Mouse (Mus musculus): ENCODE data around the gene Dnase1l3. TPM values are rescaled to one million over a fixed set of nuclear protein-coding genes. Genes with fewer than 3 reads are reported as not detected.

Gene Dnase1l3
- polyA plus RNA-seq, 1 experiment from 2014 or later: not detected

DNA sequence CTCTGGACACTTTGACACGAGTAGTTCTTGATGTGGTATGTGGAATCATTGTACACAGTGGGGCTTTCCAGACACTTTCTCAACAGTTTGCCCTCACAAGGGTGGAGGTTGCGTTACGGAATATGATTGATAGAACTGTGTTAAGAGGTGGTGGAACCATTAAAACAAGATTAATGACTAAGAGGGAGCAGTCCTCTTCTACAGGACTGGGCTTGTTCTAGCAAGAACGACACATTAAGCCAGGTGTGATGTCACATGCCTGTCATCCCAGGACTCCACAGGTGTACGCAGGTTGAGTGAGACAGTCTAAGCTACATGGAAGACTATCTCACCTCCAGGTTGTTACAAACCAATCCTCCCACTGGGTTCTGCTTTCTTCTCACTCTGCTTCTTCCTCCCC, 5.1 kb upstream of the Dnase1l3 start:
- Histone ChIP-seq H3K27ac (no peak overlapping the region), H3K9me3 (no peaks in the 10 kb centered on the region), H3K27me3 (peaks cover 49% of the 10 kb centered on the region), H3K4me1 (replicated peaks) (peaks cover 24% of the 10 kb centered on the region), H3K4me2 (no peak overlapping the region), H3K4me3 (replicated peaks) (no peak overlapping the region), H3K9ac (replicated peaks) (no peak overlapping the region), H3K36me3 (no peaks in the 10 kb centered on the region)
- 70% methylated on average over 5 of the region's 5 CpGs for WGBS
- no peak for ATAC-seq (ENCODE audit: insufficient number of reproducible peaks, insufficient read depth, low FRiP score, low TSS enrichment, low read depth)

- peaks cover 20% of the 10 kb centered on the region for H3K4me1 ChIP-seq (replicated peaks)
- H3K4me3 ChIP-seq (replicated peaks): no peak overlapping the region
- no peak for ATAC-seq (ENCODE audit: insufficient number of reproducible peaks, insufficient read depth, low FRiP score, low TSS enrichment, low read depth)
- no peak overlapping the region for H3K4me2 ChIP-seq
- H3K9me3 ChIP-seq: no peaks in the 10 kb centered on the region
- H3K27me3 ChIP-seq: peaks cover 45% of the 10 kb centered on the region
- H3K27ac ChIP-seq: no peak overlapping the region
- 81% methylated on average over 3 of the region's 3 CpGs for WGBS
- no peaks in the 10 kb centered on the region for H3K36me3 ChIP-seq
- H3K9ac ChIP-seq (replicated peaks): no peak overlapping the region
Measured at GRCm38 (mm10) chr14:7999030-7999429, 4.7 kb upstream of the Dnase1l3 start.

DNA sequence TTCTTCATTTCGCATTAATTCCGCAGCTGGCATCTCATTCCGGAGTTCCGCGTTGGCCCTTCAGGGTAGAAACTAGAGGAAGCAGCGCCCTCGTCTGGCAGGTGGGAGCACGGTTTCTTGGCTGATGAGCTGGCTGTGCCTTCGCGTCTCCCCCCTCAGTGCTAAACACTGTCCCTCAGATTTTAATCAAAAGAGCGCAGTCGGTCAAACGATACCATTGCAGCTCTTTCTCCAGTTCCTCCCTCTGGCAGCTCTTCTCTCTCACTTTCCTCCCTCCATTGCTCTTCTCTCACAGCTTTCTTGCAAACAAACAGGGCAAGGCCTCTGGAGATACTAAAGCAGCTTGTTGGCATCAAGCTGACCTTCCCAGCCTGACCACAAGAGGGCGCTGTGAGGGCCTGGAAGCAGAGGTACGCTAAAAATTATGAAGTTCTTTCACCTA, 2.9 kb upstream of the Dnase1l3 start:
- no peak overlapping the region for H3K27ac ChIP-seq
- 2% methylated on average over 15 of the region's 15 CpGs for WGBS

DNA sequence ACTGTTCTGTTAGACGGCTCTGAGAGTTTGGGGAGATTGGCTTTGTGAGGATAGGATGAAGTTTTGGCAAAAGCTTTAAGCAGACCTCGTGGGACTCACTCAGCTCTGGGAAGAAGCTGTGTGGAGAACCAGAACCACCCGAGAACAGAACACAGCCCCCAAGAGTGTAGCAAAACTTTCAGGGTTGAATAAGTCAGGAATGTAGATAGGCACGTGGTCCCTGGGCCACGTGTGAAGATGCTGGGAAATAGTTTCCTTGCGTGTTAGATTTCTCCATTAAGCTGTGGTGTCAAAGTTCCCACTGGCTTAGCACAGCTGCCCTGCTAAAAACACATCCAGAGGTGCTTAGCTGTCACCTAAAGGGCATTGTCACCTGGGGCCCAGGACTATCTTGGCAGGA, 2.2 kb downstream of the Dnase1l3 start:
- ATAC-seq (ENCODE audit: insufficient number of reproducible peaks, insufficient read depth, low FRiP score, low TSS enrichment, low read depth): no peak
- 54% methylated on average over 6 of the region's 6 CpGs for WGBS
- Histone ChIP-seq H3K36me3 (no peaks in the 10 kb centered on the region), H3K9ac (replicated peaks) (no peak overlapping the region), H3K4me1 (replicated peaks) (peaks cover 4% of the 10 kb centered on the region; the same call in 1 of the 2 replicates), H3K27me3 (peaks cover 5% of the 10 kb centered on the region), H3K4me2 (no peak overlapping the region), H3K4me3 (replicated peaks) (no peak overlapping the region), H3K9me3 (no peaks in the 10 kb centered on the region), H3K27ac (no peak overlapping the region)

More for the DNA sequence above, 2.9 kb upstream of the Dnase1l3 start:
- no peak for ATAC-seq (ENCODE audit: insufficient number of reproducible peaks, insufficient read depth, low FRiP score, low TSS enrichment, low read depth)
- Histone ChIP-seq H3K4me1 (replicated peaks) (peaks cover 9% of the 10 kb centered on the region), H3K9me3 (no peaks in the 10 kb centered on the region), H3K4me3 (replicated peaks) (no peak overlapping the region), H3K27me3 (peaks cover 42% of the 10 kb centered on the region), H3K36me3 (no peaks in the 10 kb centered on the region), H3K4me2 (peak overlapping the region; percentile 47), H3K9ac (replicated peaks) (no peak overlapping the region)

DNA sequence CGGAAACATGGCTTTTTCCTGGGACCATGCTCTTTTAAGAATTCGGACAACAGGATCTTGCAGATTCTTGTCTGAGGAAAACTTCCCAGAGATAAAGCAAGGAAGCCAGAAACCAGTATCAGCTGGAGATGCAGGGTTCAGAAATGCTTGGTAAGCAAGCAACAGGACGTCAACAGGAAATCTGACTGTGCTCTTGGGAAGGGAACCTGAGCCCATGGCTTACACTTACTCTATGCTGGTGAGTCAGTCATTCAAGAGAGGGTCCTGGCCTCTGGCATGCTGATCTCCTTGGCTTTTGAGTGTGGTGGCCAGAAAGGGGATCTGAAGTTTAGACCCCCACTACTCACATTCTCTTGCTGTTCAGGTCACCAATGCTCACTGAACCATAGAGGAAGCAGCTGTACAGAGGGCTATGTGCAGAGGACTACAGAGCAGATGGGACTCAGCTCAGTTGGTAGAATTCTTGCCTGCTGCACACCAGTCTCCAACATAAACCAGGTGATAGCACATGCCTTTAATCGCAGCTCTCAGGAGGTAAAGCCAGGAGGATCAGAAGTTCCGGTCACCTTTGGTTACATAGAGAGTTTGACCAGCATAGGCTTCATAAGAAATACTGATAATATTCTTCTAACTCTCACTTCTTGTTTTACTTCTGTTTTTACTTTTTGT, 3.1 kb downstream of the Dnase1l3 start:
- Histone ChIP-seq H3K27me3 (peaks cover 5% of the 10 kb centered on the region), H3K4me1 (replicated peaks) (peaks cover 4% of the 10 kb centered on the region; the same call in 1 of the 2 replicates), H3K9ac (replicated peaks) (no peak overlapping the region), H3K4me2 (no peak overlapping the region), H3K4me3 (replicated peaks) (no peak overlapping the region), H3K27ac (no peak overlapping the region), H3K36me3 (no peaks in the 10 kb centered on the region), H3K9me3 (no peaks in the 10 kb centered on the region)
- ATAC-seq (ENCODE audit: insufficient number of reproducible peaks, insufficient read depth, low FRiP score, low TSS enrichment, low read depth): no peak
- WGBS: 81% methylated on average over 5 of the region's 5 CpGs

DNA sequence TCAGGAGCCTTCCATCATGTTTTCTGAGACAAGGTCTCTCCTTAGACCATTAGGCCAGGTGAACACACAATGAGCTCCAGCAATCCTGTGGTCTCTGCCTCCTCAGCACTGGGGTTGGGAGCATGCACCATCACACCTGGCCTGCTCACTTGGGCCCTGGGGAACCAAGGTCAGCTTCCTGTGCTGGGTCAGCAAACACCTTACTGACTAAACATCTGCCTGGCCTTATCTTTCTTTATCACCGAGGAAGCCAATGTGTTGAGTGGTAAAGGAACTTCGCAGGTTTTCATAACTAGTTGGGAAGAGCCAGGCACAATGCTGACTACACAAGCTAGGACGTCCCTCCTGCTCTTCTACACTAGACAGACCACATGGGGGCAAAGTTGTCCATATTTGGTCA, 4.4 kb downstream of the Dnase1l3 start:
- Histone ChIP-seq H3K27me3 (no peaks in the 10 kb centered on the region; the same call in 1 of the 2 replicates), H3K36me3 (no peaks in the 10 kb centered on the region), H3K4me3 (replicated peaks) (no peak overlapping the region), H3K9me3 (no peaks in the 10 kb centered on the region), H3K4me2 (no peak overlapping the region), H3K4me1 (replicated peaks) (peaks cover 4% of the 10 kb centered on the region; the same call in 1 of the 2 replicates), H3K27ac (no peak overlapping the region), H3K9ac (replicated peaks) (no peak overlapping the region)
- no peak for ATAC-seq (ENCODE audit: insufficient number of reproducible peaks, insufficient read depth, low FRiP score, low TSS enrichment, low read depth)
- WGBS: 77% methylated on average over 3 of the region's 3 CpGs

DNA sequence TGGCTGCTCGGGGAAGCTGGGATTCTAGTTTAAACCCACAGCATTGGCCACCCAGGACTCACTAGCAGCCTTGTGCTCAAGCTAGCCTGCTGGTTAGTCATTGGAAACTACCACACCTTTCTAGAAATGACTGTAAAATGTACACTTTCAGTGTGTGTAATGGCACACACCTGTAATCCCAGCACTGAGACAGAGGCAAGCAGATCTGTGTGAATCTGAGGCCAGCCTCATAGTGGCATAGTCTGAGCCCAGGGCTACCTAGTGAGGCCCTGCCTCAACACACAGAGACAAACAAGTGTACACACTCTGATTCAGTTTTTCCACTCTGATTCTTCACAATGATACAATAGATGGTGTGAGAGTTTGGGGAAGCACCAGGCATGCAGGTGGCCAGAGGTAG, 5.0 kb downstream of the Dnase1l3 start:
- ATAC-seq (ENCODE audit: insufficient number of reproducible peaks, insufficient read depth, low FRiP score, low TSS enrichment, low read depth): no peak
- H3K4me1 ChIP-seq (replicated peaks): peaks cover 4% of the 10 kb centered on the region; the same call in 1 of the 2 replicates
- H3K4me2 ChIP-seq: no peak overlapping the region
- WGBS: 64% methylated on average over 1 of the region's 1 CpGs
- H3K9me3 ChIP-seq: no peaks in the 10 kb centered on the region
- no peaks in the 10 kb centered on the region for H3K36me3 ChIP-seq
- H3K4me3 ChIP-seq (replicated peaks): no peak overlapping the region
- H3K27ac ChIP-seq: no peak overlapping the region
- no peaks in the 10 kb centered on the region; the same call in 1 of the 2 replicates for H3K27me3 ChIP-seq
- no peak overlapping the region for H3K9ac ChIP-seq (replicated peaks)

GRCm38 (mm10) chr14:7986913-7987312, 7.5 kb downstream of the Dnase1l3 start:
- Histone ChIP-seq H3K4me1 (replicated peaks) (peaks cover 4% of the 10 kb centered on the region; the same call in 1 of the 2 replicates), H3K27me3 (no peaks in the 10 kb centered on the region), H3K4me2 (no peak overlapping the region), H3K27ac (no peak overlapping the region), H3K9me3 (no peaks in the 10 kb centered on the region), H3K36me3 (no peaks in the 10 kb centered on the region), H3K9ac (replicated peaks) (no peak overlapping the region), H3K4me3 (replicated peaks) (no peak overlapping the region)
- ATAC-seq (ENCODE audit: insufficient number of reproducible peaks, insufficient read depth, low FRiP score, low TSS enrichment, low read depth): no peak
- WGBS: 90% methylated on average over 6 of the region's 6 CpGs

DNA sequence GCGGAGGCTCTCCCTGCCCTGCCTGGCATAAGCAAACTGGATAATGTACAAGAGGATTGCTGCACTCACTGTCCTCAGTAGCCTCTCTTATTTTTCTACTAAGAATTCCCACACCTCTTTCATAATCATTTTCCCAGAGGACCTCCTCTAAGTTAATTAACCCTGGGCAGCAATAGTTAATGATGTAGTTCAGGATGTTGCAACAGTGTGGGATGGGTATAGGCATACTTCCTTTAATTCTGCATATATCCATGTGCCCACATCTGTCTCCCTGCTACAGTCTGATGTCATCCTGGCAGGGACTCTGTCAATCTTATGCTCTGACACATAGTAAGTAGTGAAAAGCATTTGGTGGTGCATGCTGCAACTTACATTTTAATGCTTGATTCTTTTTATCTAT, 13.1 kb downstream of the Dnase1l3 start:
- no peaks in the 10 kb centered on the region for H3K36me3 ChIP-seq
- H3K27ac ChIP-seq: no peak overlapping the region
- 95% methylated on average over 1 of the region's 1 CpGs for WGBS
- no peak overlapping the region for H3K4me3 ChIP-seq (replicated peaks)
- no peaks in the 10 kb centered on the region for H3K9me3 ChIP-seq
- H3K27me3 ChIP-seq: no peaks in the 10 kb centered on the region
- H3K4me1 ChIP-seq (replicated peaks): no peaks in the 10 kb centered on the region
- H3K9ac ChIP-seq (replicated peaks): no peak overlapping the region
- no peak overlapping the region for H3K4me2 ChIP-seq
- ATAC-seq (ENCODE audit: insufficient number of reproducible peaks, insufficient read depth, low FRiP score, low TSS enrichment, low read depth): no peak

DNA sequence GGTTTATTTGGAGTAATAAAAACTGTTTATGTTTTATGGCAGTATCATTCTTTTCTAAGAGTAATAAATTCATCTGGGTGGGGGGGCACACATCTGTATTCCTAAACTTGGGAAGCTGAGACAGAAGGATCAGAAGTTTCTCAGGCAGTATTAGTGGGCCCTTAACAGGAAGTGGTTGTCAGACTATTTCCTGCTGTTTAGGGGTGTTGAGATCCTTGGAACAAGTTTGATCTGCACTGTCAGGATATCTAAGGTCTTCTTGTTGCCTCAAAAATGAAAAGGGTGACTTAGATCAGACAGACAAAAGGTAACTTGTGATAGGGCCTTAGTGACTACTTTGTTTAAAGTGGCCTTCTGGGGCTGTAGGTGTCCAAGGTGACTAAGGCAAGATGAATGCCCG, 16.2 kb downstream of the Dnase1l3 start:
- H3K36me3 ChIP-seq: no peaks in the 10 kb centered on the region
- no peaks in the 10 kb centered on the region for H3K9me3 ChIP-seq
- no peak overlapping the region for H3K4me2 ChIP-seq
- H3K9ac ChIP-seq (replicated peaks): no peak overlapping the region
- no peak overlapping the region for H3K4me3 ChIP-seq (replicated peaks)
- no peak overlapping the region for H3K27ac ChIP-seq
- 84% methylated on average over 1 of the region's 1 CpGs for WGBS
- no peaks in the 10 kb centered on the region for H3K27me3 ChIP-seq
- ATAC-seq (ENCODE audit: insufficient number of reproducible peaks, insufficient read depth, low FRiP score, low TSS enrichment, low read depth): no peak
- H3K4me1 ChIP-seq (replicated peaks): no peaks in the 10 kb centered on the region

- H3K36me3 ChIP-seq: no peaks in the 10 kb centered on the region
- H3K27me3 ChIP-seq: no peaks in the 10 kb centered on the region
- ATAC-seq (ENCODE audit: insufficient number of reproducible peaks, insufficient read depth, low FRiP score, low TSS enrichment, low read depth): no peak
Measured at GRCm38 (mm10) chr14:7977471-7977870, 16.9 kb downstream of the Dnase1l3 start.

DNA sequence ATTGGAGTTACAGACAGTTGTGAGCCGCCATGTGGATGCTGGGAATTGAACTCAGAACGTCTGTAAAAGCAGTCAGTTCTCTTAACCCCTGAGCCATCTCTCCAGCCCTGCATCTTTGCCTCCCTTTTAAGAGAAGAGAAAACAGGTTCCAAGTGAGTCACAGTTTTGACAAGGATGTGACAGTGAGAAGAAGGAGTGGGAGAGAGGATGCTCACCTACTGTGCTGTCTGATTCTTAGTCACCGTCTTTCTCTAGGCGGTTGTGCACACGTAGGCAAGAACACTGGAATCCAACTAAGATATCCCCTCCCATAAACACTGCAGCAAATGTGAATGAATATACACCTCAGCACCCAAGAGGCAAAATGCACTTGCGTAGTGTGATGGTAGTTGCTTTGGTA, 19.2 kb downstream of the Dnase1l3 start:
- 85% methylated on average over 6 of the region's 6 CpGs for WGBS
- Histone ChIP-seq H3K4me2 (no peak overlapping the region), H3K27ac (no peak overlapping the region), H3K36me3 (no peaks in the 10 kb centered on the region), H3K9me3 (no peaks in the 10 kb centered on the region), H3K27me3 (no peaks in the 10 kb centered on the region), H3K9ac (replicated peaks) (no peak overlapping the region), H3K4me3 (replicated peaks) (no peak overlapping the region), H3K4me1 (replicated peaks) (no peaks in the 10 kb centered on the region)
- no peak for ATAC-seq (ENCODE audit: insufficient number of reproducible peaks, insufficient read depth, low FRiP score, low TSS enrichment, low read depth)

More at GRCm38 (mm10) chr14:7977471-7977870, 16.9 kb downstream of the Dnase1l3 start:
- Histone ChIP-seq H3K27ac (no peak overlapping the region), H3K4me3 (replicated peaks) (no peak overlapping the region), H3K9ac (replicated peaks) (no peak overlapping the region), H3K4me1 (replicated peaks) (no peaks in the 10 kb centered on the region), H3K9me3 (no peaks in the 10 kb centered on the region), H3K4me2 (no peak overlapping the region)
- WGBS: 86% methylated on average over 1 of the region's 1 CpGs
